ENCODE assay signal across 16 mouse cellular contexts in the genomic region with DNA sequence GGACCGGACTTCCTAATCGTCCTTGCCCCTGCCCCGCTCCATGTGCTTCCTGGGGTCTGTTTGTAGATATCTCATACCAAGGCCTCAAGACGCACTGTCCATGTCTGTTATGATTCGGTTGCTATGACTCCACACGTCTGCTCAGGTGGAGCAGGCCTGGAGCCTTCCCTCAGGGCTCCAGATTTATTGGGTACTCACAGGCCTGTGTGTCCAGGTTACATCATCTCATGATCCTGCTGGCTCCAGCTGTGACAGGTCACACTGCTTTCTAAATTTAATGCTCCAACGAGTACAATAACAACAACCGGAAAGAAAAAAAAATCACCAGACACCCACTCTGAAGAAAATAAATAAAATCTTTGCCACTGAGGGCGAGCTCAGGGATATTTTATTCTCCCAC. TPM values are rescaled to one million over a fixed set of nuclear protein-coding genes. Genes with fewer than 3 reads are reported as not detected.
A peak's percentile ranks its signal among the peaks of the same experiment; 100 is the strongest.
DNase-seq lines count a peak whose midpoint lies in the region; ATAC-seq and TF ChIP-seq lines count a peak whose summit lies in the region.
"Had no signal": no experiment of that assay in that cellular context is flagged by ENCODE, and none has a peak within 500 bp of the region (broad histone marks: within the 10 kb centered on the region; RNA-seq: fewer than 3 reads in every experiment).

No protein-coding gene starts in this region.

- WGBS in limb, embryonic 12.5 days: 75% methylated on average over 9 of the region's 9 CpGs
- 86% methylated on average over 9 of the region's 9 CpGs for WGBS in limb, embryonic 10.5 days
- 54% methylated on average over 9 of the region's 9 CpGs for WGBS in kidney, adult 2 months

- H3K36me3 ChIP-seq in limb, embryonic 12.5 days: no peaks in the 10 kb centered on the region
- no peaks in the 10 kb centered on the region for H3K36me3 ChIP-seq in limb, embryonic 10.5 days
- H3K36me3 ChIP-seq in kidney, adult 2 months (ENCODE audit: control insufficient read depth, insufficient read depth, low read length): no peaks in the 10 kb centered on the region
- H3K36me3 ChIP-seq: hindbrain, embryonic 15.5 days; liver, embryonic 15.5 days had no signal

- no peak for ATAC-seq in limb, embryonic 12.5 days (ENCODE audit: insufficient number of reproducible peaks, insufficient read depth, low FRiP score, low TSS enrichment, low read depth)
- ATAC-seq: midbrain, embryonic 16.5 days had no signal

- no peaks in the 10 kb centered on the region for H3K27me3 ChIP-seq in limb, embryonic 12.5 days
- H3K27me3 ChIP-seq in limb, embryonic 10.5 days (ENCODE audit: low read depth, poor library complexity, severe bottlenecking): no peaks in the 10 kb centered on the region
- no peaks in the 10 kb centered on the region for H3K27me3 ChIP-seq in kidney, adult 2 months (replicated peaks; ENCODE audit: control insufficient read depth, insufficient read depth, low read length)
- H3K27me3 ChIP-seq: hindbrain, embryonic 15.5 days; liver, embryonic 15.5 days had no signal

- DNase-seq in adrenal gland, adult 2 months: peak; percentile 8
- DNase-seq in adrenal gland, postnatal 25 days: no peak
- no peak for DNase-seq in limb, embryonic 10.5 days (ENCODE audit: low spot score)
- DNase-seq in kidney, adult 2 months: peak; percentile 81
- peak; percentile 48 to 63 for DNase-seq in kidney, postnatal 36 days
- DNase-seq in lung, adult 18-20 months: no peak
- DNase-seq in adrenal gland, postnatal 10 days: no peak
- DNase-seq: cerebellum, postnatal 25 days; gastrocnemius, postnatal 36 days; right cerebral cortex, postnatal 4 days had no signal

- no peak overlapping the region for H3K4me2 ChIP-seq in limb, embryonic 12.5 days
- H3K4me2 ChIP-seq: hindbrain, embryonic 15.5 days; liver, embryonic 15.5 days had no signal

- H3K9me3 ChIP-seq in limb, embryonic 12.5 days: no peaks in the 10 kb centered on the region
- no peaks in the 10 kb centered on the region for H3K9me3 ChIP-seq in limb, embryonic 10.5 days (replicated peaks)
- H3K9me3 ChIP-seq: hindbrain, embryonic 15.5 days; liver, embryonic 15.5 days had no signal

- no peak for TF ChIP-seq POLR2A in kidney, adult 2 months (IDR thresholded peaks at IDR 0.05; ENCODE audit: low read depth, low read length)

- H3K9ac ChIP-seq in limb, embryonic 12.5 days (replicated peaks): no peak overlapping the region
- H3K9ac ChIP-seq: hindbrain, embryonic 15.5 days; liver, embryonic 15.5 days had no signal

- peak overlapping the region; percentile 12; the same call in 1 of the 2 replicates for H3K27ac ChIP-seq in limb, embryonic 12.5 days
- H3K27ac ChIP-seq in limb, embryonic 10.5 days: no peak overlapping the region
- H3K27ac ChIP-seq in kidney, adult 2 months (ENCODE audit: insufficient read depth, low read depth, low read length): peak overlapping the region; percentile 32
- H3K27ac ChIP-seq: hindbrain, embryonic 15.5 days; layer of hippocampus, adult 2 months; liver, embryonic 15.5 days; macrophage had no signal

- H3K4me1 ChIP-seq in limb, embryonic 12.5 days (replicated peaks): peaks cover 5% of the 10 kb centered on the region
- H3K4me1 ChIP-seq in limb, embryonic 10.5 days: peaks cover 12% of the 10 kb centered on the region
- 0 out of 2 replicates have a peak, but pooled peaks cover 3% of the 10 kb centered on the region for H3K4me1 ChIP-seq in kidney, adult 2 months (ENCODE audit: control insufficient read depth, insufficient read depth, low read length)
- H3K4me1 ChIP-seq: hindbrain, embryonic 15.5 days had no signal

- no peak for TF ChIP-seq CTCF in kidney, adult 2 months (conservative IDR thresholded peaks at IDR 0.05; ENCODE audit: insufficient read depth, insufficient read length, low read depth, low read length)

- H3K4me3 ChIP-seq in limb, embryonic 12.5 days (replicated peaks): no peak overlapping the region
- H3K4me3 ChIP-seq in limb, embryonic 10.5 days: no peak overlapping the region
- H3K4me3 ChIP-seq in kidney, adult 2 months (ENCODE audit: insufficient read depth, low read depth, low read length): no peak overlapping the region
- H3K4me3 ChIP-seq: hindbrain, embryonic 15.5 days; layer of hippocampus, adult 2 months; liver, embryonic 15.5 days had no signal

RNA-seq across cellular contexts. Expression of a gene that starts 48.7 kb away (rescaled TPM):
- 100 to 1,000 TPM; 723 to 888 TPM for total RNA-seq in adrenal gland, adult 2 months (2021)
- 78.3 and 197 TPM in 2 replicates for polyA plus RNA-seq in adrenal gland, adult 2 months (2012; rRNA removed)
- 802 and 854 TPM in 2 replicates for total RNA-seq in adrenal gland, postnatal 25 days (2021)
- polyA plus RNA-seq in limb, embryonic 12.5 days (2016; fragmentation: Nextera tagmentation; extraction: Ambion mirVana): 728 and 739 TPM in 2 replicates
- 583 and 698 TPM in 2 replicates for polyA plus RNA-seq in limb, embryonic 10.5 days (2016; fragmentation: Nextera tagmentation; extraction: Ambion mirVana)
- 102 and 156 TPM in 2 replicates for polyA plus RNA-seq in kidney, adult 2 months (2012; rRNA removed)
- 100 to 1,000 TPM; 638 to 649 TPM for total RNA-seq in adrenal gland, postnatal 10 days (2021)

Comparison
In these comparisons a context has a peak if more than half of its experiments do, and no peak if none do; other contexts are left out.
1. DNase-seq: peak in adrenal gland, adult 2 months (single experiment), kidney, adult 2 months (single experiment) and kidney, postnatal 36 days (2 of 2); none in adrenal gland, postnatal 25 days (single experiment), limb, embryonic 10.5 days (single experiment), lung, adult 18-20 months (0 of 2) and adrenal gland, postnatal 10 days (single experiment).